Mouse (Mus musculus): ENCODE measurements around the gene Pnpla6.

DNA sequence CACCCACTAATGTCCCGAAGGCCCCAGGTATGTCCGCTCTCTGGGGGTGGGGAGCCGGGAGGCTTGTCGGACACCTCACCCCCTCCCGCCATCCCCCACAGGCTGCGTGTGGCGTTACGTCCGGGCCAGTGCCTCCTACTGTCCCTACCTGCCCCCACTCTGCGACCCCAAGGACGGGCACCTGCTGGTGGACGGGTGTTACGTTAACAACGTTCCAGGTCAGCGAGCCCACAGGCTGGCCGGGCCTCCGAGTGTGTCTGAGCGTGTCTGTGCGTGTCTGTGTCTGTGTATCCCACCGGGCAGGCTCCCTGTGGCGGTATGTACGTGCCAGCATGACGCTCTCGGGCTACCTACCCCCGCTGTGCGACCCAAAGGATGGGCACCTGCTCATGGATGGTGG, 22.5 kb downstream of the Pnpla6 start:
- no peak for TF ChIP-seq CTCF (IDR thresholded peaks at IDR 0.05; ENCODE audit: extremely low read depth, insufficient read length, insufficient replicate concordance, low read depth, low read length)
- TF ChIP-seq POLR2A (IDR thresholded peaks at IDR 0.05; ENCODE audit: low read depth, low read length), result no peak
